Mouse (Mus musculus): ENCODE results near the gene Dmgdh. TPM values are rescaled to one million over a fixed set of nuclear protein-coding genes. Genes with fewer than 3 reads are reported as not detected.

Gene Dmgdh
- polyA plus RNA-seq (2015; fragmentation: Nextera tagmentation; extraction: Ambion mirVana) = 0.24 and 0.42 TPM in 2 replicates

DNA sequence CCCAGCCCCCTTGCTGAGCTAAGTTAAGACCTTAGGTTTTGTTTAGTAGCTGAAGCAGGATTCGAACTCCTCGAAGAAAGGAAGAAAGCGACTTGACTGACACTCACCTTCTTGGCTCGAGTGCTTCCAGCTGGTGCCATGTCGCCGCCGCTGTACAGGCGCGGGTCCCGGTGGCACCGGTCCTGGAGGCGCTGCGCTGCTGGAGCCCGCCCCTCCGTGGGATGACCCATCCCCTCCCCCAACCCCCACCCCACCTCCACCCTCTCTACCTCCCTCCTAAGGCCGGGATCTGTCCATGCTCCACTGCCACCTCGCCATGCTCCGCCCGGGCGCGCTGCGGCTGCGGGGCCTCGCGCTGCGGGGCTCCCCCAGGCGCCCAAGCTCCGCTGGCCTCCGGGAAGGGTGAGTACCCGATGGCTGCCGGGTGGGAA, at the start of gene Dmgdh, which contains the start of gene Bhmt2:
TSS of gene Dmgdh (plus strand) at position 303 of the 431 bp plus-strand sequence.
TSS of gene Bhmt2 (minus strand) at position 172 of the 431 bp plus-strand sequence.
- Histone ChIP-seq H3K9me3 (ENCODE audit: control insufficient read depth, low read length) (no peaks in the 10 kb centered on the region), H3K27me3 (replicated peaks; ENCODE audit: control insufficient read depth, insufficient read depth, low read length) (0 out of 2 replicates have a peak, but pooled peaks cover 4% of the 10 kb centered on the region), H3K4me2 (ENCODE audit: low read length) (peak within 1 kb of the TSS; percentile 42), H3K27ac (ENCODE audit: low read depth, low read length) (no peak within 1 kb of the TSS), H3K4me1 (ENCODE audit: control insufficient read depth, insufficient read depth, low read depth, low read length) (no peaks in the 10 kb centered on the region; the same call in 1 of the 2 replicates), H3K9ac (ENCODE audit: low read depth, low read length) (no peak within 1 kb of the TSS), H3K4me3 (ENCODE audit: low read length) (peak within 1 kb of the TSS; percentile 12; the same call in 1 of the 2 replicates), H3K36me3 (ENCODE audit: control insufficient read depth, insufficient read depth, low read length) (no peaks in the 10 kb centered on the region)
- 9% methylated on average over 29 of the region's 31 CpGs for WGBS
- no peak; the same call in 1 of the 2 replicates for ATAC-seq

DNA sequence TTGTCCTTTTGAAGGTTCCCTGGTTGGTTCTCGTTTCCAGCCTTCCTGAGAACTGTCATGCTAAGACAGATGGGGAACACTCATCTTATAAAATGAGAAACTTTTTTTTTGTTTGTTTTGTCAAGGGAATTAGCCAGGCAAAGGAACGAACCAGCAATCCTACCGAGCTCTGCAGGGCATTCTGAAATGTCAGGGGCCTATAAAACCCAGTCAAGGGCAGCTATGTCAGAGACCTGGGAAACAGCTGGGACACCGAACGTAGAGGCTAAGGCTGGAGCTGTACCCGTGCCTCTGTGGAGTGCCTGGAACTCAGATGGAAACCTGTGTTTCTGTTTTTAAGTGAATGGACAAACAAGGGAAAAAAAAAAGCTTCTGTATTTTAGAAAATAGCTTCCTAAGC, 45.4 kb upstream of the Dmgdh start:
- no peak overlapping the region for H3K27ac ChIP-seq (ENCODE audit: low read depth, low read length)
- H3K9me3 ChIP-seq (ENCODE audit: control insufficient read depth, low read length) = no peaks in the 10 kb centered on the region
- H3K4me2 ChIP-seq (ENCODE audit: low read length) = no peak overlapping the region
- no peaks in the 10 kb centered on the region for H3K27me3 ChIP-seq (replicated peaks; ENCODE audit: control insufficient read depth, insufficient read depth, low read length)
- no peak overlapping the region for H3K9ac ChIP-seq (ENCODE audit: low read depth, low read length)
- no peak for ATAC-seq
- H3K36me3 ChIP-seq (ENCODE audit: control insufficient read depth, insufficient read depth, low read length) = no peaks in the 10 kb centered on the region
- 18% methylated on average over 6 of the region's 6 CpGs for WGBS
- no peak overlapping the region for H3K4me3 ChIP-seq (ENCODE audit: low read length)
- no peaks in the 10 kb centered on the region for H3K4me1 ChIP-seq (ENCODE audit: control insufficient read depth, insufficient read depth, low read depth, low read length)

DNA sequence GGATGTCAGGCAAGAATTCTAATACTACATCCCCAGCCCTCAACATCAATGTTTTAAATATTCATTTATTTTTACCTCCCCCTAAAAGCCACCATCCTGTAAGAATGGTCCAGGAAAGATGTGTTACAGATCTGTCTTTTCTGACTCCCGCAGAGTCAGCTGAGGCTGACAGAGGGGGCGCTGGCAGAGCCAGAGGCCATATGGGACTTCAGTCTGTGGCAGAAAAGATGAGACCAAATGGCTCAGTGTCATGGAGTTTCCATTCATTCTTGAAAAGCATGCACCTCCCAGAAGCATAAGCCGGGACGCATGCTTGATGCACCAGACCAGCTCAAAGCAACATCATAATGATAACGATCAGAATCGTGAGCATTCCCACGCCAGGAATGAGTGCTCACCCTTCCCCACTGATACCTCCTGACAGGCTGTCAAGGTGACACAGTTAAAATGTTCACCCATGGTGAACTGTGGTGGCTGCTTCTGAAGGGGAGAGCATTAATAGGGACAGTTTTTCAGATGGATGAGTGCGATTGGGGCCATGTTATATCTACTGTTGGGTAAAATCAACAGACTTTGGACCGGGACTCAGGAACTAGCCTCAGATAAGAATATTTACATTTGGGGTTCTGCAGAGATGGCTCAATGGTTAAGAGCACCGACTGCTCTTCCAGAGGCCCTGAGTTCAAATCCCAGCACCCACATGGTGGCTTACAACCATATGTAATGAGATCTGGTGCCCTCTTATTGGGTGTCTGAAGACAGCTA, 43.1 kb upstream of the Dmgdh start:
- WGBS = 78% methylated on average over 10 of the region's 10 CpGs
- H3K27me3 ChIP-seq (replicated peaks; ENCODE audit: control insufficient read depth, insufficient read depth, low read length) = no peaks in the 10 kb centered on the region
- H3K9ac ChIP-seq (ENCODE audit: low read depth, low read length) = no peak overlapping the region
- no peaks in the 10 kb centered on the region for H3K36me3 ChIP-seq (ENCODE audit: control insufficient read depth, insufficient read depth, low read length)
- ATAC-seq = no peak
- no peaks in the 10 kb centered on the region for H3K9me3 ChIP-seq (ENCODE audit: control insufficient read depth, low read length)
- H3K27ac ChIP-seq (ENCODE audit: low read depth, low read length) = no peak overlapping the region
- H3K4me2 ChIP-seq (ENCODE audit: low read length) = no peak overlapping the region
- H3K4me1 ChIP-seq (ENCODE audit: control insufficient read depth, insufficient read depth, low read depth, low read length) = no peaks in the 10 kb centered on the region
- H3K4me3 ChIP-seq (ENCODE audit: low read length) = no peak overlapping the region

DNA sequence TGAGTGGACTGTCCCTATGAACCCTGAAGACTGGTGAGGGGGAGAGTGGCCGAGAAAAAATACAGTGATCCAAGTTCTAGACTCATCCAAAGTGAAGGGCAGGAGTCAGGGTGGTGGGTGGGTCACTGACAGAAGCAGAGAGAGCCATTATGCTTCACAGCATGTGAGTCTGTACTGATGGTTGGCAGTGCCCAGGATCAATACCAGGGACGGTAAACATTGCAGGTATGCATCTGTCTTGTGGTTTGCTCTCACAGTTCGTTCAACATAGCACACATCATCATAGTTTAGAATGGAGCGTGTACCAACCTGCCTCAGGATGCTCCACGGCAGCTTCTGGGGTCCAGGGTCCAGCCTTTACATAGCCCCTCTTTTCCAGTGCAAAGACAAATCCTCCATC, 41.3 kb upstream of the Dmgdh start:
- Histone ChIP-seq H3K4me3 (ENCODE audit: low read length) (no peak overlapping the region), H3K27ac (ENCODE audit: low read depth, low read length) (no peak overlapping the region), H3K9ac (ENCODE audit: low read depth, low read length) (no peak overlapping the region), H3K4me2 (ENCODE audit: low read length) (no peak overlapping the region), H3K36me3 (ENCODE audit: control insufficient read depth, insufficient read depth, low read length) (no peaks in the 10 kb centered on the region), H3K27me3 (replicated peaks; ENCODE audit: control insufficient read depth, insufficient read depth, low read length) (no peaks in the 10 kb centered on the region), H3K9me3 (ENCODE audit: control insufficient read depth, low read length) (no peaks in the 10 kb centered on the region), H3K4me1 (ENCODE audit: control insufficient read depth, insufficient read depth, low read depth, low read length) (no peaks in the 10 kb centered on the region)
- no peak for ATAC-seq
- 83% methylated on average over 5 of the region's 5 CpGs for WGBS

DNA sequence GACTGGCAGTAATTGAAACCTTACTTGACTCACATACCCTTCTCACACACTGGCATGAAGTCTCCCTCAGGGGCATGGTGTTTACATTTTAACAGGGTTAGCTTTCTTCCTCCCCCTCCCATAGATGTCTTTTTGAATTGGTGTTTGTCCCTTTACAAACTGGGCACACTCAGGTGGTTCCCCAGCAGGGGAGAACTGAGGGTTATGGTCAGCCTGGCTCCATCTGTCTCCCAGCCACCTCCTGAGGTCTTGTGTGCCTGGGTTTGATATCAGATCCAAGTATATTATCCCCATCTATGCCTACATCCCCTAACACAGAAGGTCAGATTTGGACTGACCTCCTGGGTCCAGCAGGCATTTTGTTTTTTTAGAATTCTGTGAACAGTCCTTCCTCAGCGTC, 37.7 kb upstream of the Dmgdh start:
- Histone ChIP-seq H3K27me3 (replicated peaks; ENCODE audit: control insufficient read depth, insufficient read depth, low read length) (no peaks in the 10 kb centered on the region), H3K9ac (ENCODE audit: low read depth, low read length) (no peak overlapping the region), H3K9me3 (ENCODE audit: control insufficient read depth, low read length) (no peaks in the 10 kb centered on the region), H3K4me1 (ENCODE audit: control insufficient read depth, insufficient read depth, low read depth, low read length) (no peaks in the 10 kb centered on the region), H3K4me3 (ENCODE audit: low read length) (no peak overlapping the region), H3K36me3 (ENCODE audit: control insufficient read depth, insufficient read depth, low read length) (no peaks in the 10 kb centered on the region), H3K4me2 (ENCODE audit: low read length) (no peak overlapping the region), H3K27ac (ENCODE audit: low read depth, low read length) (no peak overlapping the region)
- no peak for ATAC-seq
- WGBS = 89% methylated on average over 1 of the region's 1 CpGs

DNA sequence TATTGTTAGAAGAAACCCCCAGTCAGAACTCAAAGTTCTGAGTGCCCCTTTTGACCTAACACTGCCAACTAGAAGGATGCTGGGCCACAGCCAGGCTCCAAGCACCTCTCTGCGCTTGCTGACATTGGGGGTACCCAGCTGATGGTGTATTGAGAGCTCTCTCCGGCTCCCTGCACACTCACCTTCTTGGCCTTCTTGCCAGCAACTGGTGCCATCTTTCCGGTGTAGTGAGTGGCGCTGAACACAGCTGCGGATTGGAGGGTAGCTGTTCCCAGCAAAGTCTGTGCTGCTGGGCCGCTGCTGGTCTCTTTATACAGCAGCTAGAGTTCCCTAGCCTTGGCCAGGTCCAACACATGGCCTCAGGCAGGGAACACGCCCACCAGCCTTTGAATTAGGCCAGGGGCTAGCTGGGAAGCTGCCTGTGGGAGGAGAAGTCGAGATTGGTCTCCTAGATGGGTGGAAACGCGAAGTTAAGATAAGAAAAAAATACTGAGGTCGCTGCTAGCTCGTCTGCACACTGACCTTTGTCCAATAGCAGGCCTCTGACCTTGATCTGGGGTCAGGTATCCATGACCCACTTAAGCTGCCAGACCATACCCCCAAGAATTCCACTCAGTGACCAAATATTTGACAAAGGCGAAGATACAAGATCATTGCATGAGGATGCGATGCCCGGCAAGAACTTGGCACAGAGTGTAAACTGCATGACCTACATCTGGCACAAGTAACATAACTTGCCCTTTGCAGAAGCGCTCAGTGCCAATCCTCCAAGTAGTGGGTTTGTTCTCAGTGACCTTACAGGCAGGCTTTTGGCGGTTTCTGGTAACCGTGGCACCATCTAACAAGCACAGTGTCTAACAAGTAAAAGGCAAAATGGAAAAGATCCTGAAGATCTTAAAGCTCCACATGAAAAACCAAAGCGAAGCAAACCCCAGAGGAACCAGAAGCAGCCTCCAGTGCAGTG, 36.7 kb upstream of the Dmgdh start, which contains the start of gene Bhmt:
TSS of gene Bhmt (minus strand) at position 680 of the 964 bp plus-strand sequence.
- Histone ChIP-seq H3K27ac (ENCODE audit: low read depth, low read length) (no peak within 1 kb of the TSS), H3K27me3 (replicated peaks; ENCODE audit: control insufficient read depth, insufficient read depth, low read length) (no peaks in the 10 kb centered on the region), H3K4me1 (ENCODE audit: control insufficient read depth, insufficient read depth, low read depth, low read length) (no peaks in the 10 kb centered on the region), H3K9me3 (ENCODE audit: control insufficient read depth, low read length) (no peaks in the 10 kb centered on the region), H3K9ac (ENCODE audit: low read depth, low read length) (no peak within 1 kb of the TSS), H3K4me2 (ENCODE audit: low read length) (no peak within 1 kb of the TSS), H3K36me3 (ENCODE audit: control insufficient read depth, insufficient read depth, low read length) (no peaks in the 10 kb centered on the region), H3K4me3 (ENCODE audit: low read length) (no peak within 1 kb of the TSS)
- 77% methylated on average over 19 of the region's 19 CpGs for WGBS
- ATAC-seq = no peak

DNA sequence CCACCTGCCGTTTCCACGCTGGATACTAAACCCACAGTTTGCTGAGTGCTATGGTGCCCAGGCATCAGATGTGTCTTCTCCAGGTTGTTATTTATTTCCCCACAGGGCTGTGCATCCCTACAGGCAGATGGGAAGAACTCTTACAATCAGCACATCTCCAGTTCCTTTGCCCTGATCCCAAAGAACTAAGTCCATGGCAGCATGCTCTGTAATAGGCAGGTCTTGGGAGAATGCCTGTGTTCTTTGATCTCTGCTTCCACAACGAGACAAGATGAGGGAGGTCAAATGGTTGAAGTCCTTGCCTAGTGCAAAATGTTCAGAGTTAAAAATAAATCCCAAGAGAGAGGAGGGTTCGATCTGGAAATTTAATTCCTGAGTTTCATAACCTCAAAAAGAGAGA, 34.6 kb upstream of the Dmgdh start:
- H3K27ac ChIP-seq (ENCODE audit: low read depth, low read length) = no peak overlapping the region
- H3K4me3 ChIP-seq (ENCODE audit: low read length) = no peak overlapping the region
- H3K36me3 ChIP-seq (ENCODE audit: control insufficient read depth, insufficient read depth, low read length) = no peaks in the 10 kb centered on the region
- H3K4me1 ChIP-seq (ENCODE audit: control insufficient read depth, insufficient read depth, low read depth, low read length) = no peaks in the 10 kb centered on the region
- no peak overlapping the region for H3K9ac ChIP-seq (ENCODE audit: low read depth, low read length)
- no peak overlapping the region for H3K4me2 ChIP-seq (ENCODE audit: low read length)
- H3K9me3 ChIP-seq (ENCODE audit: control insufficient read depth, low read length) = no peaks in the 10 kb centered on the region
- WGBS = 73% methylated on average over 4 of the region's 4 CpGs
- H3K27me3 ChIP-seq (replicated peaks; ENCODE audit: control insufficient read depth, insufficient read depth, low read length) = no peaks in the 10 kb centered on the region
- ATAC-seq = no peak

DNA sequence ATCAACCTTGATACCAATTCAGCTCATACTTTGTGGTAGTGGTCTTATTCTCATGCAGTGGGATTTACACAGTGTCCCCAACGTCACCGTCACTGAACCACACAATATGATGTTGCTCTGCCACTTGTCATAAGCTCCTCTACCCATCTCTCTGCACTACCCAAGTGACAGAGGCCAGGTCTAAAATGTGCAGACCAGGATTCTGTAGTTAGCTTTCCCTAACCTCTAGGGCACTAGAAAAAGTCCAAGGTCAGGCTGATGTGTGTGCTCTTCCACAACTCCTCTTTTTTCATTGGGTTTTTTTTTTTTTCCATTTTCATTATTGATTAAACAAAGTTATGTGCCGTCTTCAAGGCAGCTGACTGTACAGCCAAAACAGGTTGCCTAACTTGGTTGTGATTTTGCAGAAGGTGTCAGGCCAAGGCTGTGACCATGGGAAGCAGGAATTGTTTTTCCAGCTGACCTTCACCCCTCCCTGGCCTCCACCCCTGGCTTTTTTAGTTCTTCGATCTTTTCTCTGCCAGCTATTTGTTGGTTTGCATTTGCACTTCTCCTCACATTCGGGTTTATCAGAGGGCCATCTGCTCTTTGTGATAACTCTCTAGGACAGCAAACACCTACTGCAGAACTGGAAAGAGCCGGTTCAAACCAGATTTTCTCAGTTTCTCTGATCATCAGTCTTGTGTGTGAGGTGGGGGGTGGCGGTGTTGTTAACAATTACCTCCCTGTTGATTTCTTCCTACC, 25.7 kb upstream of the Dmgdh start:
- H3K4me1 ChIP-seq (ENCODE audit: control insufficient read depth, insufficient read depth, low read depth, low read length) = no peaks in the 10 kb centered on the region
- H3K9ac ChIP-seq (ENCODE audit: low read depth, low read length) = no peak overlapping the region
- no peaks in the 10 kb centered on the region for H3K27me3 ChIP-seq (replicated peaks; ENCODE audit: control insufficient read depth, insufficient read depth, low read length)
- no peaks in the 10 kb centered on the region for H3K9me3 ChIP-seq (ENCODE audit: control insufficient read depth, low read length)
- H3K4me3 ChIP-seq (ENCODE audit: low read length) = no peak overlapping the region
- WGBS = 89% methylated on average over 7 of the region's 7 CpGs
- no peak for ATAC-seq
- H3K36me3 ChIP-seq (ENCODE audit: control insufficient read depth, insufficient read depth, low read length) = no peaks in the 10 kb centered on the region
- no peak overlapping the region for H3K27ac ChIP-seq (ENCODE audit: low read depth, low read length)
- no peak overlapping the region for H3K4me2 ChIP-seq (ENCODE audit: low read length)
